Mouse (Mus musculus) bone marrow macrophage, adult 2 months (primary cell): ENCODE data around the gene Dclk3.

Experiments used
- CTCF ChIP-seq: IDR thresholded peaks from 2 replicates; pipeline ENCODE4 v1.5.1; 2012; ENCODE audit warnings: low read depth, mild to moderate bottlenecking, low read length, moderate library complexity
- POLR2A ChIP-seq: IDR thresholded peaks from 2 replicates; pipeline ENCODE4 v1.6.1; 2012; ENCODE audit warnings: mild to moderate bottlenecking, low read depth, low read length, borderline replicate concordance

DNA sequence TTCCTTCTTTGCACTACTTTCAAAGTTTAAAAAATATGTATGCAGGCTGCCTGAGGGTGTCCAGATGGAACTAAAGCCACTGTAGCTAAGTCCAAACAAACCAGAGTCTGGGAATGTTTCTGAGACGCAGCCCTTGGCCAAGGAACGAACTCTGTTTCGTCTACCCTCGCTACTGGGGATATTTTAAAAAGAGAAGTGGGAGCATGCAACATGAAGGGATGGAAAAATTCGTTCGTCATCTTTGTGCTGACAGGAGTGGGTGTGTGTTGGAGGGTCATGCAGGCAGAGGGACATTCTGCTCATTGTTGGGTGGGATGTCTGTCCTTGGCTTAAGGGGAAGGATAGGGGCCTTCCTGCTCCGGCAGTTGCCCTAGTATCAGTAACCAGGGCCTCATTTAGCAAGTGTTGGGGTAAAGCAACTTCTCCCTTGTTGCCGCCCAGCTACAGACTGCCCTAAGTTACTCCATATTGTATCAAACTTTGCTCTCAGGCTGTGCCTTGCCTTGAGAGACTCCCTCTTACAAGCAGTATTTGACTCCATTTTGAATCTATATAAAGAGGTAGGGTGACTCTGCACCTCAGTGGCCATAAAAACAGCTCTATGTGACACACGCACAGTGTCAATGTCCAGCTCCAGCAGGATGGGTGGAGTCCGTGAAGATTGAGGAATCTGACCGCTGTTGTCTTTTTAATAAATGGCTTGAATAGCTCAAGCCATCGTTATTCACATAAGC lies 34.4 kb upstream of the Dclk3 start:
- TF ChIP-seq CTCF (no peak), POLR2A (no peak)
